ENCODE assay signal across 26 mouse cellular contexts in the genomic region with DNA sequence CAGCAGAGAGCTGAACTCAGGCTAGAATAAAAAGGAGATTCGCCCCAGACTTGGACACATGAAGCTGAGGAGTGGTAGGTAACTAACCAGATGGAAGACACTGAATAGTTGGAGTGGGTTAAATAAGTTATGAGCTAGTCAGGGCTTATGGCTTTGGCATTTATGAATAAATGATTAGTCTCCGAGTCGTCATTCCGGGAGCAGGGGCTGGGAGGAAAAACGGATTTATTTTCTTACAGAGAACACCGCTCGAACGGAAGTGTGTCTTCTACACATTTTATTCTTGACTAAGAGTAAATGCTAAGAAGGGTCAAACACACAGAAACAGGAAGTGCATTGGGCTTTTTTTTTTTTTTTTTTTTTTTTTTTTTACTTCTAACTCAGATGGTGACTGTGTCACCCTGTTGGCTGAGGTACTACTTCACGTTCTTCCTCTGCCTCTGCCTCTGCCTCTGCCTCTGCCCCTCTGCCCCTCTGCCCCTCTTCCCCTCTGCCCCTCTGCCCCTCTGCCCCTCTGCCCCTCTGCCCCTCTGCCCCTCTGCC. TPM values are rescaled to one million over a fixed set of nuclear protein-coding genes. Genes with fewer than 3 reads are reported as not detected.
DNase-seq lines count a peak whose midpoint lies in the region; ATAC-seq and TF ChIP-seq lines count a peak whose summit lies in the region.
"Had no signal": no experiment of that assay in that cellular context is flagged by ENCODE, and none has a peak within 500 bp of the region (broad histone marks: within the 10 kb centered on the region; RNA-seq: fewer than 3 reads in every experiment).

No protein-coding gene starts in this region.

- intact Hi-C loops in left cerebral cortex, postnatal 36 days (cut with DNase I), result no loop called here

- H3K4me3 ChIP-seq in ES-E14 (ENCODE audit: insufficient read depth in 1 of 2, low read depth in 1 of 2, low read length in 2 of 2, poor library complexity in 1 of 2, severe bottlenecking in 1 of 2), result no peak overlapping the region
- no peak overlapping the region for H3K4me3 ChIP-seq in stomach, postnatal 0 days (ENCODE audit: low read depth, low read length)
- H3K4me3 ChIP-seq: forebrain, embryonic 10.5 days; gastrocnemius, adult 2 months; heart, embryonic 13.5 days; hindbrain, embryonic 15.5 days; midbrain, embryonic 15.5 days had no signal

- DNase-seq in thymus, postnatal 14 days, result peak; percentile 21
- no peak for DNase-seq in thymus, postnatal 25 days
- no peak for DNase-seq in ES-E14 (ENCODE audit: low read depth, low spot score)
- peak; percentile 64 for DNase-seq in induced T-regulatory cell, adult 2 months (ENCODE audit: low read depth)
- DNase-seq in frontal cortex, postnatal 25 days (ENCODE audit: low spot score in 2 of 2), result no peak
- DNase-seq in left cerebral cortex, postnatal 36 days (ENCODE audit: low spot score in 2 of 2), result no peak
- no peak for DNase-seq in stomach, postnatal 0 days (ENCODE audit: low spot score)
- DNase-seq: adrenal gland, postnatal 14 days; cerebellum, adult 11 months; cerebellum, postnatal 25 days; forebrain, postnatal 0 days; gastrocnemius, adult 2 months; kidney, adult 18-20 months; kidney, postnatal 14 days; left cerebral cortex, postnatal 4 days; liver; lung, postnatal 14 days; thymus, adult 18-20 months had no signal

- TF ChIP-seq CTCF in stomach, postnatal 0 days (IDR thresholded peaks at IDR 0.05; ENCODE audit: low read depth), result no peak

- H3K9ac ChIP-seq in ES-E14 (ENCODE audit: insufficient read depth, low read depth, low read length, poor library complexity, severe bottlenecking), result no peak overlapping the region
- H3K9ac ChIP-seq in stomach, postnatal 0 days (ENCODE audit: low read length), result no peak overlapping the region
- H3K9ac ChIP-seq: forebrain, postnatal 0 days; heart, embryonic 13.5 days; hindbrain, embryonic 15.5 days; midbrain, embryonic 15.5 days had no signal

- H3K36me3 ChIP-seq in ES-E14 (ENCODE audit: control insufficient read depth, insufficient read depth, low read length, poor library complexity, severe bottlenecking), result peaks cover 2% of the 10 kb centered on the region; the same call in 1 of the 2 replicates
- H3K36me3 ChIP-seq in stomach, postnatal 0 days (ENCODE audit: control insufficient read depth, insufficient read depth, low read length), result no peaks in the 10 kb centered on the region
- H3K36me3 ChIP-seq: heart, embryonic 13.5 days; hindbrain, embryonic 15.5 days; midbrain, embryonic 15.5 days had no signal

- TF ChIP-seq EP300 in stomach, postnatal 0 days (optimal IDR thresholded peaks at IDR 0.05), result no peak

- 0 out of 4 replicates have a peak, but pooled peaks cover 0 to 2% of the 10 kb centered on the region in 2 experiments for H3K4me1 ChIP-seq in ES-E14 (ENCODE audit: control insufficient read depth in 2 of 2, insufficient read depth in 2 of 2, low read length in 2 of 2, poor library complexity in 1 of 2)
- H3K4me1 ChIP-seq in stomach, postnatal 0 days (replicated peaks; ENCODE audit: control insufficient read depth, insufficient read depth), result no peaks in the 10 kb centered on the region
- H3K4me1 ChIP-seq: forebrain, embryonic 10.5 days; heart, embryonic 13.5 days; hindbrain, embryonic 15.5 days; midbrain, embryonic 15.5 days had no signal

- no peak overlapping the region for H3K27ac ChIP-seq in ES-E14 (ENCODE audit: insufficient read depth, low read depth, low read length, poor library complexity, severe bottlenecking)
- H3K27ac ChIP-seq in stomach, postnatal 0 days (replicated peaks), result no peak overlapping the region
- H3K27ac ChIP-seq: forebrain, embryonic 10.5 days; gastrocnemius, adult 2 months; heart, embryonic 13.5 days; hindbrain, embryonic 15.5 days; midbrain, embryonic 15.5 days had no signal

- 53% methylated on average over 9 of the region's 9 CpGs for WGBS in stomach, postnatal 0 days

- in situ Hi-C loops in ES-E14 (cut with MboI; ENCODE audit: low sequenced_read_pairs in 2 of 2, unreplicated experiment in 2 of 2), result no loop called here

- H3K27me3 ChIP-seq in stomach, postnatal 0 days (ENCODE audit: control insufficient read depth, insufficient read depth, low read length), result no peaks in the 10 kb centered on the region
- H3K27me3 ChIP-seq: heart, embryonic 13.5 days; hindbrain, embryonic 15.5 days; midbrain, embryonic 15.5 days had no signal

- ATAC-seq in stomach, postnatal 0 days (ENCODE audit: low FRiP score, low TSS enrichment), result no peak
- ATAC-seq: forebrain, postnatal 0 days; midbrain, embryonic 15.5 days had no signal

- H3K4me2 ChIP-seq in stomach, postnatal 0 days (replicated peaks; ENCODE audit: low read depth), result no peak overlapping the region
- H3K4me2 ChIP-seq: heart, embryonic 13.5 days; hindbrain, embryonic 15.5 days; midbrain, embryonic 15.5 days had no signal

- no peaks in the 10 kb centered on the region for H3K9me3 ChIP-seq in ES-E14 (ENCODE audit: control insufficient read depth, insufficient read depth, low read depth, low read length)
- no peaks in the 10 kb centered on the region for H3K9me3 ChIP-seq in stomach, postnatal 0 days (ENCODE audit: control insufficient read depth, low read length)
- H3K9me3 ChIP-seq: hindbrain, embryonic 15.5 days; midbrain, embryonic 15.5 days had no signal

TF ChIP-seq in ES-E14, 5 proteins besides CTCF, POLR2A, EP300 and RAD21:
- TF ChIP-seq ZNF384 (IDR thresholded peaks at IDR 0.05; ENCODE audit: low read depth, low read length), result 0 out of 2 replicates have a peak, but pooled peaks have one; percentile 47
- no peak for TF ChIP-seq ZC3H11A (IDR thresholded peaks at IDR 0.05; ENCODE audit: borderline replicate concordance, low read depth, low read length)
- no peak for TF ChIP-seq CHD2 (IDR thresholded peaks at IDR 0.05; ENCODE audit: low read depth, low read length)
- no peak for TF ChIP-seq MAFK (IDR thresholded peaks at IDR 0.05; ENCODE audit: insufficient read depth, low read depth, low read length)
- TF ChIP-seq HCFC1 (IDR thresholded peaks at IDR 0.05; ENCODE audit: borderline replicate concordance, insufficient read depth, low read length), result no peak

RNA-seq across cellular contexts. Expression of gene Fbxo27, which starts 10.0 kb away (rescaled TPM):
- total RNA-seq in ES-E14 (2012; rRNA removed), result 5.8 and 5.9 TPM in 2 replicates
- total RNA-seq in left cerebral cortex, postnatal 36 days (2021), result 10 to 100 TPM; 23.3 to 25.0 TPM
- 1.7 and 2.4 TPM in 2 replicates for polyA plus RNA-seq in stomach, postnatal 0 days (2015; fragmentation: Nextera tagmentation; extraction: Ambion mirVana)
- total RNA-seq: megakaryocyte-erythroid progenitor cell, adult 5-6 weeks had no signal

RNA-seq across cellular contexts. Expression of gene Fbxo17, which starts 13.9 kb away (rescaled TPM):
- total RNA-seq in ES-E14 (2012; rRNA removed), result 5.9 and 6.6 TPM in 2 replicates
- 1 to 10 TPM; 2.0 TPM for total RNA-seq in left cerebral cortex, postnatal 36 days (2021)
- polyA plus RNA-seq in stomach, postnatal 0 days (2015; fragmentation: Nextera tagmentation; extraction: Ambion mirVana), result 5.6 and 6.1 TPM in 2 replicates

RNA-seq across cellular contexts. Expression of gene Mrps12, which starts 38.9 kb away (rescaled TPM):
- total RNA-seq in ES-E14 (2012; rRNA removed), result 102 and 105 TPM in 2 replicates
- total RNA-seq in left cerebral cortex, postnatal 36 days (2021), result 10 to 100 TPM; 66.5 to 70.2 TPM
- 113 and 118 TPM in 2 replicates for polyA plus RNA-seq in stomach, postnatal 0 days (2015; fragmentation: Nextera tagmentation; extraction: Ambion mirVana)

RNA-seq across cellular contexts. Expression of gene Sars2, which starts 39.1 kb away (rescaled TPM):
- total RNA-seq in ES-E14 (2012; rRNA removed), result 25.2 and 27.9 TPM in 2 replicates
- 10 to 100 TPM; 14.9 to 15.1 TPM for total RNA-seq in left cerebral cortex, postnatal 36 days (2021)
- polyA plus RNA-seq in stomach, postnatal 0 days (2015; fragmentation: Nextera tagmentation; extraction: Ambion mirVana), result 11.4 and 12.3 TPM in 2 replicates

RNA-seq across cellular contexts. Expression of gene Ccer2, which starts 53.3 kb away (rescaled TPM):
- not detected in 2 replicates for total RNA-seq in ES-E14 (2012; rRNA removed)
- total RNA-seq in left cerebral cortex, postnatal 36 days (2021), result 1 to 10 TPM; 1.3 to 2.6 TPM
- not detected in 2 replicates for polyA plus RNA-seq in stomach, postnatal 0 days (2015; fragmentation: Nextera tagmentation; extraction: Ambion mirVana)
- total RNA-seq: adrenal gland, postnatal 14 days; forebrain, postnatal 0 days; gastrocnemius, adult 2 months; heart, postnatal 25 days; megakaryocyte-erythroid progenitor cell, adult 5-6 weeks had no signal
- polyA plus RNA-seq: forebrain, embryonic 10.5 days; gonadal fat pad, adult 2 months; heart, embryonic 13.5 days; liver, embryonic 16.5 days had no signal

Comparison
In these comparisons a context has a peak if more than half of its experiments do, and no peak if none do; other contexts are left out.
1. DNase-seq: peak in thymus, postnatal 14 days (single experiment) and induced T-regulatory cell, adult 2 months (single experiment); none in thymus, postnatal 25 days (single experiment), ES-E14 (single experiment), frontal cortex, postnatal 25 days (0 of 2), left cerebral cortex, postnatal 36 days (0 of 2) and stomach, postnatal 0 days (single experiment).